Mouse (Mus musculus): Measurements from ENCODE around the gene Ptpro.

- no peak for TF ChIP-seq CTCF (IDR thresholded peaks at IDR 0.05; ENCODE audit: borderline replicate concordance, insufficient read depth, low read depth, low read length)
- no peak for TF ChIP-seq POLR2A (IDR thresholded peaks at IDR 0.05; ENCODE audit: borderline replicate concordance, insufficient read depth, low read length)
Observed at GRCm38 (mm10) chr6:137463771-137464170, 211.7 kb downstream of the Ptpro start.

All from cerebellum, adult 2 months (tissue).